Comparison of ENCODE assay signal across 35 mouse cellular contexts in genomic region chr7:128438131-128438530, GRCm38 (mm10).
"Had no signal": no experiment of that assay in that cellular context is flagged by ENCODE, and none has a peak within 500 bp of the region (broad histone marks: within the 10 kb centered on the region; RNA-seq: fewer than 3 reads in every experiment).

No protein-coding gene starts in this region.

- H3K4me1 ChIP-seq: heart, embryonic 10.5 days; heart, embryonic 12.5 days; heart, embryonic 13.5 days; heart, embryonic 15.5 days; hindbrain, embryonic 10.5 days; hindbrain, embryonic 12.5 days; hindbrain, embryonic 13.5 days; hindbrain, embryonic 15.5 days; intestine, embryonic 15.5 days; kidney, embryonic 15.5 days had no signal

- H3K4me3 ChIP-seq: heart, embryonic 10.5 days; heart, embryonic 12.5 days; heart, embryonic 13.5 days; heart, embryonic 15.5 days; hindbrain, embryonic 10.5 days; hindbrain, embryonic 12.5 days; hindbrain, embryonic 13.5 days; hindbrain, embryonic 15.5 days; intestine, embryonic 15.5 days; kidney, embryonic 15.5 days; layer of hippocampus, adult 2 months had no signal

- H3K27me3 ChIP-seq: heart, embryonic 12.5 days; heart, embryonic 13.5 days; heart, embryonic 15.5 days; hindbrain, embryonic 12.5 days; hindbrain, embryonic 13.5 days; hindbrain, embryonic 15.5 days; intestine, embryonic 15.5 days; kidney, embryonic 15.5 days had no signal

- H3K9me3 ChIP-seq: heart, embryonic 10.5 days; heart, embryonic 13.5 days; heart, embryonic 15.5 days; hindbrain, embryonic 12.5 days; hindbrain, embryonic 13.5 days; hindbrain, embryonic 15.5 days; intestine, embryonic 15.5 days; kidney, embryonic 15.5 days had no signal

- H3K27ac ChIP-seq: heart, embryonic 10.5 days; heart, embryonic 13.5 days; heart, embryonic 15.5 days; hindbrain, embryonic 10.5 days; hindbrain, embryonic 12.5 days; hindbrain, embryonic 13.5 days; hindbrain, embryonic 14.5 days; hindbrain, embryonic 15.5 days; hindbrain, postnatal 0 days; intestine, embryonic 15.5 days; kidney, embryonic 15.5 days; kidney, postnatal 0 days; layer of hippocampus, adult 2 months had no signal

- H3K4me2 ChIP-seq: heart, embryonic 11.5 days; heart, embryonic 12.5 days; heart, embryonic 13.5 days; heart, embryonic 15.5 days; hindbrain, embryonic 12.5 days; hindbrain, embryonic 13.5 days; hindbrain, embryonic 14.5 days; hindbrain, embryonic 15.5 days; intestine, embryonic 15.5 days; kidney, embryonic 15.5 days had no signal

- ATAC-seq: hindbrain, embryonic 16.5 days; hindbrain, postnatal 0 days; inflammation-experienced regulatory T-cells, adult 6 months; intestine, embryonic 15.5 days; intestine, embryonic 16.5 days; intestine, postnatal 0 days had no signal

- DNase-seq: heart, postnatal 10 days; heart, postnatal 14 days; heart, postnatal 36 days; heart, postnatal 4 days; kidney, adult 11 months; kidney, adult 18-20 months; kidney, adult 2 months; kidney, adult 8-10 months; kidney, adult 9 months; kidney, postnatal 10 days; kidney, postnatal 14 days; kidney, postnatal 25 days; kidney, postnatal 36 days; kidney, postnatal 4 days; layer of hippocampus, adult 9-11 months; layer of hippocampus, postnatal 36 days had no signal

- H3K9ac ChIP-seq: heart, embryonic 12.5 days; heart, embryonic 13.5 days; heart, embryonic 15.5 days; hindbrain, embryonic 12.5 days; hindbrain, embryonic 13.5 days; hindbrain, embryonic 14.5 days; hindbrain, embryonic 15.5 days; intestine, embryonic 15.5 days; kidney, embryonic 15.5 days had no signal
